Mouse (Mus musculus) heart, embryonic 13.5 days (tissue): ENCODE data around the gene Gpr84. TPM values are rescaled to one million over a fixed set of nuclear protein-coding genes. Genes with fewer than 3 reads are reported as not detected.
"Not testable (repeated sequence)": the region's sequence is repeated elsewhere in the genome, so short reads cannot be mapped to it uniquely, and the experiment has no call there.

Experiments
- ATAC-seq: fragments of 200-750 bp; cut with Nextera tagmentation; 2 replicates; pipeline ENCODE4 v1.8.0; 2017; ENCODE audit warnings: moderate TSS enrichment; ENCODE audit not compliant: insufficient number of reproducible peaks, low FRiP score, low TSS enrichment; ENCODE audit errors: extremely low read depth
- H3K27ac ChIP-seq: fragments of 300-500 bp; sonication (generic); replicated peaks from 2 replicates; pipeline ENCODE4 v1.5.1; 2015; ENCODE audit warnings: moderate library complexity, mild to moderate bottlenecking, inconsistent platforms
- H3K27me3 ChIP-seq: fragments of 300-500 bp; sonication (generic); replicated peaks from 2 replicates; pipeline ENCODE4 v1.6.1; 2015; ENCODE audit warnings: mild to moderate bottlenecking, inconsistent platforms
- H3K36me3 ChIP-seq: fragments of 300-500 bp; sonication (generic); 2 replicates; pipeline ENCODE4 v1.6.1; 2015; ENCODE audit warnings: mild to moderate bottlenecking, inconsistent platforms
- H3K4me1 ChIP-seq: fragments of 300-500 bp; sonication (generic); 2 replicates; pipeline ENCODE4 v1.6.1; 2015; ENCODE audit warnings: inconsistent platforms
- H3K4me2 ChIP-seq: fragments of 300-500 bp; sonication (generic); 2 replicates; pipeline ENCODE4 v1.6.1; 2015; ENCODE audit warnings: inconsistent platforms, mild to moderate bottlenecking, moderate library complexity
- H3K4me3 ChIP-seq: fragments of 300-500 bp; sonication (generic); 2 replicates; pipeline ENCODE4 v1.5.1; 2015; ENCODE audit warnings: moderate library complexity, mild to moderate bottlenecking, inconsistent platforms
- H3K9ac ChIP-seq: fragments of 300-500 bp; sonication (generic); 2 replicates; pipeline ENCODE4 v1.6.1; 2015; ENCODE audit warnings: inconsistent platforms, mild to moderate bottlenecking, moderate library complexity
- H3K9me3 ChIP-seq: fragments of 300-500 bp; sonication (generic); 2 replicates; pipeline ENCODE4 v1.6.1; 2016; ENCODE audit warnings: inconsistent platforms
- WGBS: fragments of 180-500 bp; shearing (Covaris S2); methylation state at CpG from one replicate; pipeline ENCODE4 v1.1.7; 2015; ENCODE audit warnings: mixed read lengths; 5-methylcytosine and 5-hydroxymethylcytosine counted together
- polyA plus RNA-seq: library from polyadenylated mRNA; unstranded; fragments of >200 nt; fragmentation: Nextera tagmentation; extraction: Ambion mirVana; gene quantifications from 2 replicates; pipeline ENCODE4 v1.2.1, GENCODE M21; 2015

Gene Gpr84
- polyA plus RNA-seq, 1 experiment from 2014 or later = 0.28 TPM

DNA sequence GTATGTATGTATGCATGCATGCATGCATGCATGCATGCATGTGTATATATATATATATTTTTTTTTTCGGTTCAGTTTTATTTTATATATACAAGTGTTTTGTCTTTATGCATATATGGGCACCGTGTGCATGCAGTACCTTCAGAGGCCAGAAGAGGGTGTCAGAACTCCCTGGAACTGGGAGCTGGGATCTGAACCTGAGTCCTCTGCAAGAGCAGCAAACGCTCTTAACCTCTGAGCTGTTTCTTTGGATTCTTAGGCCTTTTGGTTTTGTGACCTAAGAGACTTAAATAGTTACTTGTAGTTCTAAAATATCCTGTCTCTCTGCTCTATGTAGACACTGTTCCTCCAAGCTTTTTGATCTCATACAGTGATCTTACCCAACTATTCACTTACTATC lies 26.3 kb downstream of the Gpr84 start:
- H3K4me1 ChIP-seq = peaks cover 29% of the 10 kb centered on the region
- WGBS = 63% methylated on average over 3 of the region's 3 CpGs
- no peaks in the 10 kb centered on the region for H3K27me3 ChIP-seq
- no peak for ATAC-seq
- H3K4me3 ChIP-seq = no peak overlapping the region
- peak overlapping the region; percentile 85; the same call in 1 of the 2 replicates for H3K27ac ChIP-seq
- no peak overlapping the region for H3K4me2 ChIP-seq
- H3K9me3 ChIP-seq = no peaks in the 10 kb centered on the region
- H3K36me3 ChIP-seq = peaks cover 17% of the 10 kb centered on the region
- H3K9ac ChIP-seq = no peak overlapping the region

GRCm38 (mm10) chr15:103281465-103282205 lies 28.8 kb downstream of the Gpr84 start:
- Histone ChIP-seq H3K4me1 (peaks cover 29% of the 10 kb centered on the region), H3K9me3 (no peaks in the 10 kb centered on the region), H3K9ac (no peak overlapping the region), H3K36me3 (peaks cover 11% of the 10 kb centered on the region), H3K4me3 (no peak overlapping the region), H3K27me3 (no peaks in the 10 kb centered on the region), H3K4me2 (no peak overlapping the region), H3K27ac (no peak overlapping the region)
- no peak for ATAC-seq
- 93% methylated on average over 3 of the region's 3 CpGs for WGBS

DNA sequence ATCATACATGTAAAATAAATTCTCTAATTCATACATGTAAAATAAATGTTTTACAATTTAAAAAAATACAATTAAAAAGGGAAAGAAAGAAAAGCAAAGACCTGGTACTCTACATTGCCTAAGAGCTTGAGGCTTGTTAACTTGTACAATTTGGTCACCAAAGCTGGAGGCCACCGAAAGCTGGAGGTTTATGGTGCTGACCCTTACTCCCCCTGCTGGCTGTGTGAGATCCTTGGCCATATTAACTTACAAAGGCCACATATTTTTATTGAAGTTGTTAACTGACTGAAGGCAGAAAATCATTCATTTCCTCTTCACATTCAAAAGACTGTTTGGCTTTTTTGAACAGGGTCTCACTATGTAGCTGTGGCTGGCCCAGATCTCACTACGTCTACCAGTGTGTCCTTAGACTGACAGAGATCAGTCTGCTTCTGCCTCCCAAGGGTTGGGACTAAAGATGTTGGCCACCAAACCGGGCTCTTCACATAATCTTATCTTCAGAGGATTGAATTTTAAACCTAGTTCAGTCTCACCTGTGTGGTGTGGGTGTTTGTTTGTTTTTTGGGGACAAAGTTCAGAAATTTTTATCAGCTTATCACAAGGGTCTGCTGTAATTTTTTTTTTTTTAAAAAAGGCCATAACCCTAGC lies 29.5 kb downstream of the Gpr84 start:
- no peaks in the 10 kb centered on the region for H3K27me3 ChIP-seq
- no peak overlapping the region for H3K27ac ChIP-seq
- H3K9ac ChIP-seq = no peak overlapping the region
- H3K4me1 ChIP-seq = peaks cover 25% of the 10 kb centered on the region
- no peak overlapping the region for H3K4me2 ChIP-seq
- no peak for ATAC-seq
- 59% methylated on average over 3 of the region's 3 CpGs for WGBS
- H3K4me3 ChIP-seq = no peak overlapping the region
- H3K9me3 ChIP-seq = no peaks in the 10 kb centered on the region
- peaks cover 11% of the 10 kb centered on the region for H3K36me3 ChIP-seq

DNA sequence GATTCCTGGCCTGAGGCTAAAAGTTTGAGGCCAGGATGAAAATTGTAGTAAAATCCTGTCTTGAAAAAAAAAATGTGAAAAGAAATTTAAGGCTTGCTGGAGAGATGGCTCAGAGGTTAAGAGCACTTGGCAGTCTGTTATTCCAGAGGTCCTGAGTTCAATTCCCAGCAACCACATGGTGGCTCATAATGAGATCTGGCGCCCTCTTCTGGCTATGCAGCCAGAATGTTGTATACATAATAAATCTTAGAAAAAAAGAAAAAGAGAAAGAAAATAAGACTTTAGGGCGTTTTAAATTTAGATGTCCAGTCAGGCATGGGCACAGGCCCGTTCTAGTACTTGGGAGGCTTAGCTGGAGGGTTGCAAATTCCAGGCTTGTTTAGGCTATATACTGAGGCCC lies 30.7 kb downstream of the Gpr84 start:
- 63% methylated on average over 3 of the region's 3 CpGs for WGBS

GRCm38 (mm10) chr15:103277949-103278348 lies 32.5 kb downstream of the Gpr84 start:
- Histone ChIP-seq H3K4me3 (no peak overlapping the region), H3K9me3 (no peaks in the 10 kb centered on the region), H3K27me3 (no peaks in the 10 kb centered on the region), H3K9ac (no peak overlapping the region), H3K4me2 (no peak overlapping the region), H3K4me1 (peaks cover 29% of the 10 kb centered on the region), H3K27ac (no peak overlapping the region), H3K36me3 (peaks cover 9% of the 10 kb centered on the region)
- no peak for ATAC-seq
- WGBS = 69% methylated on average over 7 of the region's 7 CpGs

More for the DNA sequence above, 30.7 kb downstream of the Gpr84 start:
- Histone ChIP-seq H3K4me2 (no peak overlapping the region), H3K27ac (no peak overlapping the region), H3K27me3 (no peaks in the 10 kb centered on the region), H3K9me3 (no peaks in the 10 kb centered on the region), H3K9ac (no peak overlapping the region), H3K36me3 (peaks cover 11% of the 10 kb centered on the region), H3K4me3 (no peak overlapping the region), H3K4me1 (peaks cover 15% of the 10 kb centered on the region)
- no peak for ATAC-seq

DNA sequence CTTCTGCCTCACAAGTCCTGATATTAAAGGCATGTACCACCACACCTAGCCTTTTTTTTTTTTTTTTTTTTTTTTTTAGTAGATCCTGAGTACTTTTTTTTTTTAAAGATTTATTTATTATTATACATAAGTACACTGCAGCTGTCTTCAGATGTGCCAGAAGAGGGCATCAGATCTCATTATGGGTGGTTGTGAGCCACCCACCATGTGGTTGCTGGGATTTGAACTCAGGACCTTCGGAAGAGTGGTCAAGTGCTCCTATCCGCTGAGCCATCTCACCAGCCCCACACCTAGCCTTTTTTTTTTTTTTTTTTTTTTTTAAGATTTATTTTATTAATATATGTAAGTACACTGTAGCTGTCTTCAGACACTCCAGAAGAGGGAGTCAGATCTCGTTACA lies 34.5 kb downstream of the Gpr84 start:
- not testable (repeated sequence) for H3K27ac ChIP-seq, H3K9me3 ChIP-seq, H3K4me3 ChIP-seq, H3K36me3 ChIP-seq, ATAC-seq, H3K4me2 ChIP-seq, H3K9ac ChIP-seq, H3K27me3 ChIP-seq
- WGBS = 91% methylated on average over 3 of the region's 3 CpGs
- peaks cover 29% of the 10 kb centered on the region for H3K4me1 ChIP-seq

DNA sequence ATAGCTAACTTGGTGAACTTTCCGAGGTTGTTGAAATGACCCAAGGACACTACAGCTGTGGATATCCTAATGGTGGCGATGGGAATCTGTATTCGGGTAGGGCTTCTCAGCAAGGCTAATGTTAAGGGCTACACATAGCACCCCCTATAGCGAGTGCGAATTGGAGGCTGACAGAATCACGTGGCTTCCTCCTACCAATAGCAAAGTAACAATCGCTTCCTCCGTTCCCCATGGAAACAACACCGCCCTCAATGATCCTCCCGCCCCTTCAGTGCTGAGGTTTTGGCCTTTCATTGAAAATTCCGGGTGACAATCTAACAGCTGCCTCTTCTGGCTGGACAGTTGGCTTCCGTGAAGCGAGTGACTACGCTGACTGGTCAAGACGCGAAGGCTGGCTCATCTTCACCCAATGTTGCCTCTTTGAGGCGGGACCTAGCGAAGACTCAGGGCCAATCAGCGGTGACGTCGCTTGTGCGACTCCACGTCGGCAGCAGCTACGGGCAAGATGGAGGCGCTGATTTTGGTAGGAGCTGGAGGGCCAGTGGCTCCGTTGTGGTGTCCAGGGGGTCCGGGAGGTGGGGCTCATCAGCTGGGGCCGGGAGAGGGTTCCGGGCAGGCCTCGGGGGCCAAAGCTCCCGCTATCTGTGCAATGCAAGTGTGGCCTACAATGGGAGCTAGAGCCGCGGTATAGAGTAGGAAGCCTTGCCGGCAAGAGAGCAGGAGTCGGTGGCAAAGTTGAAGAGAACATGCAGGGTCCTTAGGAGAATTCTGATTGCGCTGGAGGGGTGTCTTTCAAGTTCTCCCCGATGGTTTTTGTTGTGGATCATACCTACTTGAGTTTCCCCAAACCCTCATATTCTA lies 37.8 kb downstream of the Gpr84 start, which contains the start of gene Copz1:
Gene Copz1, plus strand, starts transcription at position 296 of the 861 bp plus-strand sequence.
- Histone ChIP-seq H3K27me3 (no peaks in the 10 kb centered on the region), H3K4me1 (peaks cover 19% of the 10 kb centered on the region), H3K4me2 (peak within 1 kb of the TSS; percentile 78), H3K27ac (peak within 1 kb of the TSS; percentile 51), H3K4me3 (peak within 1 kb of the TSS; percentile 76), H3K36me3 (no peaks in the 10 kb centered on the region), H3K9ac (peak within 1 kb of the TSS; percentile 92), H3K9me3 (no peaks in the 10 kb centered on the region)
- ATAC-seq = peak; percentile 98
- WGBS = under 1% methylated on average over 38 of the region's 38 CpGs

DNA sequence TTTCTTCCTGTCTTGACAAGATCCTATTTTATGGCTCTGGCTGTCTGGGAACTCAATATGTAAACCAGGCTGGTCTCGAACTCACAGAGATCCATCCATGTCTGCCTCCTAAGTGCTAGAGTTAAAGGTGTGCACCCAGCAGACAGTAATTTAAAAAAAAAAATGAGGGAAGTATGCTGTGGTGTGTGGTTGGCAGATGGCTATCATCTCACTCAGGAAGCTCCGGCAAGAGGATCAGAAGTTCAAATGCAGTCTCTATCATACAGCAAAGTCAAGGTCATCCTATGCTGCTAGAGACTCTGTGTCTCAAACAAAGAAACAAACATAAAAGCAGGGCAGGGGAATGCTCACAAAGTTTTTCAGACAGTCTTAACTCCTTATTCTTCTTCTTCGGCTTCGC lies 41.5 kb downstream of the Gpr84 start:
- 79% methylated on average over 4 of the region's 4 CpGs for WGBS
- no peaks in the 10 kb centered on the region for H3K36me3 ChIP-seq

DNA sequence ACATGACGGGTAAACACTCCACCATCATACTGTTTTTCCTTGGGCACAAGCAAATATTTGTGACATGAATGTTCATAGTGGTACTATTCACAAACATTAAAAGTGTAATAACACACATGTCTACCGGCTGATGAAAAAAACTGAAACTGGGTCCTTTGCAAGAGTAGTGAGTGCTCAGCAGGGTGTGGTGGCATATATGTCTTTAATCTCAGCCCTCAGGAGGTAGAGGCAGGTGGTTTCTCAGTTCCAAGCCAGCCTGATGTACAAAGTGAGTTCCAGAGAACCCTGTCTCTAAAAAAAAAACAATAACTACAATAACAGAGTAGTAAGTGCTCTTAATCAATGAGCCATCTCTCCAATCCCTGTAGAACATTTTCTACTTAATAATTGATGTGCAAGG lies 45.6 kb downstream of the Gpr84 start:
- no peaks in the 10 kb centered on the region for H3K9me3 ChIP-seq
- no peak overlapping the region for H3K9ac ChIP-seq
- H3K4me1 ChIP-seq = peaks cover 5% of the 10 kb centered on the region
- no peak overlapping the region for H3K4me3 ChIP-seq
- 81% methylated on average over 2 of the region's 2 CpGs for WGBS
- no peaks in the 10 kb centered on the region for H3K36me3 ChIP-seq
- no peak for ATAC-seq
- no peak overlapping the region for H3K27ac ChIP-seq
- no peak overlapping the region for H3K4me2 ChIP-seq
- H3K27me3 ChIP-seq = no peaks in the 10 kb centered on the region

More for the DNA sequence above, 41.5 kb downstream of the Gpr84 start:
- Histone ChIP-seq H3K9me3 (no peaks in the 10 kb centered on the region), H3K27ac (no peak overlapping the region), H3K4me2 (no peak overlapping the region), H3K4me1 (peaks cover 8% of the 10 kb centered on the region), H3K27me3 (no peaks in the 10 kb centered on the region), H3K4me3 (no peak overlapping the region), H3K9ac (no peak overlapping the region)
- no peak for ATAC-seq

- Histone ChIP-seq H3K4me1 (peaks cover 35% of the 10 kb centered on the region), H3K4me2 (no peak overlapping the region), H3K9me3 (no peaks in the 10 kb centered on the region), H3K4me3 (no peak overlapping the region), H3K9ac (no peak overlapping the region), H3K36me3 (no peaks in the 10 kb centered on the region), H3K27ac (no peak overlapping the region), H3K27me3 (no peaks in the 10 kb centered on the region)
- no peak for ATAC-seq
- WGBS = 9% methylated on average over 1 of the region's 1 CpGs
Measured at GRCm38 (mm10) chr15:103259989-103260388, 50.4 kb downstream of the Gpr84 start.

DNA sequence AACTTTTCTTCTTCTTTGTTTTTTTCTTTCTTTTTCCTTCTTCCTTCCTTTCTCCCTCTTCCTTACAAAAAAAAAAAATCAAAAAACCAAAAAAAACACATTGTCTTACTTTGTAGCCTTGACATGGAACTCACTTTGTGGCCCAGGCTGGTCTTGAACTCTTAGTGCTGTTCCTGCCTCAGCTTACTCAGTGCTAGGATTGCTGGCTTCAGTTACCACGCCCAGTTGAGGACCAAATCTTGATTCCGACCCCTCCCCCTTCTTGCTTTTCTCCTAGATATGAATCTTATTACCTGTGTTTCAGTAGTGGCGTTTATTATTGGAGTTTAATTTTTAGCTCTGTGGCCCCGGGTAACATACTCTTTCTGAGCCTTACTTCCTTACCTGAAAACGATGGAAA lies 51.2 kb downstream of the Gpr84 start:
- Histone ChIP-seq H3K27ac (no peak overlapping the region), H3K36me3 (no peaks in the 10 kb centered on the region), H3K4me3 (no peak overlapping the region), H3K4me1 (peaks cover 41% of the 10 kb centered on the region), H3K4me2 (peak overlapping the region; percentile 85), H3K9me3 (no peaks in the 10 kb centered on the region), H3K27me3 (no peaks in the 10 kb centered on the region), H3K9ac (no peak overlapping the region)
- WGBS = 83% methylated on average over 5 of the region's 5 CpGs
- no peak for ATAC-seq
